Mouse (Mus musculus) heart, embryonic 10.5 days (tissue): ENCODE measurements around the gene Ptges3. TPM values are rescaled to one million over a fixed set of nuclear protein-coding genes. Genes with fewer than 3 reads are reported as not detected.

ENCODE experiments used
- DNase-seq: peaks from one replicate; pipeline ENCODE4 v3.0.0-alpha.2; 2017; ENCODE audit warnings: low spot score
- H3K27ac ChIP-seq: fragments of 300-500 bp; sonication (generic); 2 replicates; pipeline ENCODE4 v1.5.1; 2016; ENCODE audit warnings: mild to moderate bottlenecking
- H3K27me3 ChIP-seq: fragments of 300-500 bp; sonication (generic); 2 replicates; pipeline ENCODE4 v1.6.1; 2016; ENCODE audit warnings: mild to moderate bottlenecking; ENCODE audit not compliant: poor library complexity, insufficient read depth, severe bottlenecking
- H3K36me3 ChIP-seq: fragments of 300-500 bp; sonication (generic); 2 replicates; pipeline ENCODE4 v1.6.1; 2016; ENCODE audit warnings: mild to moderate bottlenecking, moderate library complexity
- H3K4me1 ChIP-seq: fragments of 300-500 bp; sonication (generic); 2 replicates; pipeline ENCODE4 v1.6.1; 2016; ENCODE audit warnings: mild to moderate bottlenecking
- H3K4me3 ChIP-seq: fragments of 300-500 bp; sonication (generic); 2 replicates; pipeline ENCODE4 v1.5.1; 2016; ENCODE audit warnings: mild to moderate bottlenecking, moderate library complexity
- H3K9me3 ChIP-seq: fragments of 300-500 bp; sonication (generic); 2 replicates; pipeline ENCODE4 v1.6.1; 2016; ENCODE audit warnings: mild to moderate bottlenecking, moderate library complexity
- WGBS: fragments of 180-500 bp; shearing (Covaris S2); methylation state at CpG from one replicate; pipeline ENCODE4 v1.1.7; 2016; 5-methylcytosine and 5-hydroxymethylcytosine counted together
- polyA plus RNA-seq: library from polyadenylated mRNA; unstranded; fragments of >200 nt; fragmentation: Nextera tagmentation; extraction: Ambion mirVana; gene quantifications from 2 replicates; pipeline ENCODE4 v1.2.1, GENCODE M21; 2016

Ptges3 gene
- 403 and 465 TPM in 2 replicates for polyA plus RNA-seq

DNA sequence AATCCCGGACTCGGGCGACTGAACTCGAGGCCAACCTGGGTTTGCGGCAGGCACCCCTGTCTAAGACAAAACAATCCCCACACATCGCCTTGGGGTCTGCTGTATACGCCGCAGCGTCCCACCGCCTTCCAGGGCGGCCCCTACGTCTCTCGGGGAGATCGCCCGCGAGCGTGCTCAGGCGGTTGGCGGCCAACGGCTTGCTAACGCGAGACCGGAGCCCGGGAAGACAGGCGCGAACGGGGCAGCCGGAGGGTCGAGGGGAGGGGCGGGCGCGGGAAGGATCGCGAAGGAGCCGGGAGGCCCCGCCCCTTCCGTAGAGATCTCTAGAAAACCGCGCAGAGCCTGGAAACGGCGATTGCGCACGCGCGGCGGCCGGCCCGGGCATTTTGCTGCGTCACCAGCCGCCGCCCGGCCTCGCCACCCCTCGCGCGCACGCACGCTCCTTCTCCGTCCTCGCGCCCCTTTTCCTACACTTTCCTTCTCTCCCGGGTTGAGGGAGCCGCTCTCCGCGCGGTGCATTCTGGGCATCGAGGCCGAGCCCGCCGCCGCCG lies at the start of gene Ptges3:
Ptges3 (plus strand) TSS at position 354 of the 551 bp plus-strand sequence.
- peak; percentile 98 for DNase-seq

DNA sequence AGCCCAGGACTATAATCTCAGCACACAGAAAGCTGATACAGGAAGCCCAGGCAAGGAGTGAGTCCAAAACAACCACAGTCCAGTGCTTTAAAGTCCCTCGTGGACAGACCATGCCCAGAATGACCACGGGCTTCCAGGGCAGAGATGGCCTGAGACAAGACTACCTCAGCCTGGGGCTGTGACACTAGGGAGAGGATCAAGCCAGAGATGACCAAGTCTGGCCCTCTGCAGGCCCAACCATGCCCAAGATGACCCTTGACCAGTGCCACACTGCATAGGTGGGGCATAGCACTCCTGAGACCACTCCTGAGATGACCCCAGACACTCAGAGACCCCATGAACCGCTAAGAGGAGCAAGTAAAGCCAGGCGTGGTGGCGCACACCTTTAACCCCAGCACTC lies 49.0 kb upstream of the Ptges3 start:
- Histone ChIP-seq H3K4me1 (no peaks in the 10 kb centered on the region), H3K27me3 (no peaks in the 10 kb centered on the region), H3K4me3 (no peak overlapping the region), H3K36me3 (no peaks in the 10 kb centered on the region), H3K27ac (no peak overlapping the region), H3K9me3 (no peaks in the 10 kb centered on the region)
- 73% methylated on average over 5 of the region's 5 CpGs for WGBS
- DNase-seq, result no peak

More for the DNA sequence above, at the start of gene Ptges3:
- Histone ChIP-seq H3K27ac (peak within 1 kb of the TSS; percentile 97), H3K4me1 (peaks cover 11% of the 10 kb centered on the region; the same call in 1 of the 2 replicates), H3K36me3 (peaks cover 14% of the 10 kb centered on the region), H3K27me3 (no peaks in the 10 kb centered on the region), H3K9me3 (no peaks in the 10 kb centered on the region), H3K4me3 (peak within 1 kb of the TSS; percentile 98)
- WGBS, result under 1% methylated on average over 71 of the region's 72 CpGs

DNA sequence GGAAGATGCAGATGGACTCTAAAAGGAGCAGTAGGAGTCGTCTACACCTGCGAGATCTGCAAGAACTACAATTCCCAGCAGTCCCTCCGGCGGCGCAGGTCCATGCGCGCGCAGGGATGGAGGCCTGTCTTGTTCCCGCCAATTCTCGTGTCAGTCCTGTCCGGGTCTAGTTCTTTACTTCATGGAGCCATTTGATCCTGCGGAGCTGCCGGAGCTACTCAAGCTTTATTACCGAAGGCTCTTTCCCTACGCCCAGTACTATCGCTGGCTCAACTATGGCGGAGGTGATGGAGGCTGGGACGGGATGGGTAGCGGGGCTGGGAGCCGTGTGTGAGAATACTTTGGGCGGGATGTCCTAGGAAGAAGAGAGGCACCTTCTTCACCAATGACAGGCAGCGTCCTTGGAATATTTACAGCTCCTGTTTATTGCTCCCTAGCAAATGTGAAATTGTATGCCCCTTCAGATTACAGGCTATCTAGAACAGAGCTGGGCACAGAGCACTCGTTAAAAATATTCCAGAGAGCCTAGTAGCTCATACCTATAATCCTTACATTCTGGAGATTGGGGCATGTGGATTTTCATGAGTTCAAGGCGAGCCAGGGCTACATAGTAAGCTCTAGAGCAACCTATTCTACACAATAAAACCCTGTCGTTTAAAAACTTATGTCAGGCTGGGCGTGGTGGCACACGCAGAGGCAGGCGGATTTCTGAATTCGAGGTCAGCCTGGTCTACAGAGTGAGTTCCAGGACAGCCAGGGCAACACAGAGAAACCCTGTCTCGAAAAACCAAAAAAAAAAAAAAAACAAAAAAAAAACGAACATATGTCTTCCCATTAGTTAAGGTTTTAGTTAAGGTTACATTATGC lies 43.5 kb upstream of the Ptges3 start, which contains the start of gene Prim1:
Prim1 (plus strand) TSS at position 101 of the 867 bp plus-strand sequence.
- Histone ChIP-seq H3K4me3 (peak within 1 kb of the TSS; percentile 79), H3K36me3 (peaks cover 19% of the 10 kb centered on the region), H3K4me1 (0 out of 2 replicates have a peak, but pooled peaks cover 3% of the 10 kb centered on the region), H3K9me3 (no peaks in the 10 kb centered on the region), H3K27ac (peak within 1 kb of the TSS; percentile 88), H3K27me3 (no peaks in the 10 kb centered on the region)
- DNase-seq, result peak; percentile 96
- 6% methylated on average over 31 of the region's 31 CpGs for WGBS

DNA sequence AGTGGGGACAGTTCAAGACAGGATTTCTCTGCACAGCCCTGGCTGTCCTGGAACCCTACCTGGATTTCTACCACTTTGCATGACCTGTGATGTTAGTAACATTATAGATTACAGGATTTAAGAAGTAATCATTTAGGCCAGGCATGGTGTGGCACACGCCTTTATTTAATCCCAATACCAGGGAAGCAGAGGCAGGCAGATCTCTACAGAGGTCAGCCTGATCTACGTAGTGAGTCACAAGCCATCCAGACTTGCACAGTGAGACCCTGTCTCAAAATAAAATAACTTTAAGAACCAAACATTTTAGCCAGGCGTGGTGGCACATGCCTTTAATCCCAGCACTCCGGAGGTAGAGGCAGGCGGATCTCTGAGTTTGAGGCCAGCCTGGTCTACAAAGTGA lies 36.6 kb upstream of the Ptges3 start:
- DNase-seq, result no peak
- WGBS, result 89% methylated on average over 5 of the region's 5 CpGs
- peaks cover 78% of the 10 kb centered on the region for H3K36me3 ChIP-seq

DNA sequence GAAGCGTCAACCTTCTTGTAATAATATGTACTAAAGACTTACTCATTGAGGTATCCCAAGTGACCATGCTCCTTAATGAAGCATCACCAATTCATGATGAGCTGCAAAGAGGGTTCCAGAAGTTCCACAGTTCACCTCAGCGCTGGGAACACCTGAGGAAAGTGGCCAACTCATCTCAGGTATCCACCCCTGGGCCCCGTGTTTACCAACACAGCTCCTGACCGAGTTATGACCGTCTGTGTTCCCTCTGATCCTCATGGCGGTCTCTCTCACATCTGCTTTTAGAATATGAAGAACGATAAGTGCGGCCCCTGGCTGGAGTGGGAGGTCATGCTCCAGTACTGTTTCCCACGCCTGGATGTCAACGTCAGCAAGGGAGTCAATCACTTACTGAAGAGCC lies 35.3 kb upstream of the Ptges3 start:
- no peak overlapping the region for H3K27ac ChIP-seq
- 94% methylated on average over 10 of the region's 10 CpGs for WGBS
- peaks cover 82% of the 10 kb centered on the region for H3K36me3 ChIP-seq
- no peak overlapping the region for H3K4me3 ChIP-seq
- H3K4me1 ChIP-seq, result no peaks in the 10 kb centered on the region
- H3K27me3 ChIP-seq, result no peaks in the 10 kb centered on the region
- no peaks in the 10 kb centered on the region for H3K9me3 ChIP-seq
- no peak for DNase-seq

More for the DNA sequence above, 36.6 kb upstream of the Ptges3 start:
- no peak overlapping the region for H3K4me3 ChIP-seq
- H3K9me3 ChIP-seq, result no peaks in the 10 kb centered on the region
- no peaks in the 10 kb centered on the region for H3K4me1 ChIP-seq
- no peaks in the 10 kb centered on the region for H3K27me3 ChIP-seq
- no peak overlapping the region for H3K27ac ChIP-seq

DNA sequence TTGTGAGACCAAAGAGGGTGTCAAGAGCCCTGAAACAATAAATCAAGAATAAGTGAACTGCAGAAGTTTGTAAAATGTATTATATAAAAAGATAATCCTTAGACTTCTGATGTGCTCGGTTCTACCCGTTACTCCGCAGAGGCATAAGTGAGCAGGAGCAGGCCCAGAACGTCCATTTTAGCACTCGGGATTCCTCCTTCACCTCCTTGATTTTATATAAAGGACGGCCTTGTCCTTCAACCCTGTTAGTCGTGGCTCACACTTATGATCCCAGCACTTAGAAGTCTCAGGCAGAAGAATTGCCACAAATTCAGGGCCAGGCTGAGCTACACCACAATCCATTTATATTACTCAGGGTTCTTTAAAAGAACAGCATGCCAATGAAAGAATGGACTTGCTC lies 28.8 kb upstream of the Ptges3 start:
- H3K27ac ChIP-seq, result no peak overlapping the region
- H3K36me3 ChIP-seq, result peaks cover 60% of the 10 kb centered on the region
- 0 out of 2 replicates have a peak, but pooled peaks cover 5% of the 10 kb centered on the region for H3K27me3 ChIP-seq
- H3K4me1 ChIP-seq, result 0 out of 2 replicates have a peak, but pooled peaks cover 2% of the 10 kb centered on the region
- no peaks in the 10 kb centered on the region for H3K9me3 ChIP-seq
- no peak overlapping the region for H3K4me3 ChIP-seq
- DNase-seq, result no peak
- 86% methylated on average over 7 of the region's 7 CpGs for WGBS

DNA sequence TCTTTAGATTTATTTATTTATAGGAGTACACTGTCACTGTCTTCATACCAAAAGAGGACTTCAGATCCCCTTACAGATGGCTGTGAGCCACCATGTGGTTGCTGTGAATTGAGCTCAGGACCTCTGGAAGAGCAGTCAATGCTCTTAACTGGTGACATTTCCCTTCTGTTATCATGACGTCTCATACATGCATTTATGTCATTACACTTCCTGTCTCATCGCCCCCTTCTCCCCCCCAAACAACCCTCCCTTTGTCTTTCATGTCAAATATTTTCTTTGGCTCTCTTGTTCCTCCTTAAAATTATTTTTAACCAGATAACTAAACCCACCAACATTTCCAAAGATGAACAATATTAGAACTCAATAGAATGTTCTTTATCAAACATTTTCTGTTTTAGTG lies 27.9 kb upstream of the Ptges3 start:
- Histone ChIP-seq H3K27ac (no peak overlapping the region), H3K4me3 (no peak overlapping the region), H3K27me3 (0 out of 2 replicates have a peak, but pooled peaks cover 5% of the 10 kb centered on the region), H3K36me3 (peaks cover 52% of the 10 kb centered on the region), H3K4me1 (0 out of 2 replicates have a peak, but pooled peaks cover 2% of the 10 kb centered on the region), H3K9me3 (no peaks in the 10 kb centered on the region)
- WGBS, result 60% methylated on average over 2 of the region's 2 CpGs
- DNase-seq, result no peak

DNA sequence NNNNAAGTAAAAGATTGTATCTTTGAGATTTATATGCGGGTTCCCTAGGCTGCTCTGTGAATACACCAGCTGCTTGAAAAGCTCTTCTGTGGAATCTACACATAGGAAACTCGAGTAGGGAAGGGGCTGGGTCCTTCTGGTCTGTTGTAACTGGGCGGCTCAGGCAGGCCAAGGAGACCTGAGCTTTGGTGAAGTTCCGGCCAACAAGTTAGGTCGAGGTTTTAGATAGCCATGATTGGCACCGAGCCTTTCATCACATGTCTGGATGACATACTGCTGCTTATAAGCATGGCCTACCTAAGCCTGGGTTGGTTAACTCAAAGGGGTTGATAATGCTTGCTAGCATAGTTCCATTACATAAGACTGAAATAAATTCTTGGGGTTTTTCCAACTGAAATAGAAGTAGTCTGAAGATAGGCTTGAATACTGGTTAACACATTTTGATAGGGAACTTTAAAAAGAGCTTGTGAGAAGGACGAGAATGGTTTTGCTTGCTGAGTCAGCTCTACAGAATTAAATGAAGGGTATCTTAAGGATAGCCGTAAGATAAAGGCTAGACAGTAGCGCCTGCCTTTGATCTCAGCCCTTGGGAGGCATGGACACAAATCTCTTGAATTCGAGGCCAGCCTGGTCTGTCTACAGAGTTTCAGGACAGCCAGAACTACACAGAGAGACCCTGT lies 21.9 kb upstream of the Ptges3 start:
- WGBS, result 2% methylated on average over 10 of the region's 10 CpGs
- peaks cover 49% of the 10 kb centered on the region for H3K4me1 ChIP-seq

DNA sequence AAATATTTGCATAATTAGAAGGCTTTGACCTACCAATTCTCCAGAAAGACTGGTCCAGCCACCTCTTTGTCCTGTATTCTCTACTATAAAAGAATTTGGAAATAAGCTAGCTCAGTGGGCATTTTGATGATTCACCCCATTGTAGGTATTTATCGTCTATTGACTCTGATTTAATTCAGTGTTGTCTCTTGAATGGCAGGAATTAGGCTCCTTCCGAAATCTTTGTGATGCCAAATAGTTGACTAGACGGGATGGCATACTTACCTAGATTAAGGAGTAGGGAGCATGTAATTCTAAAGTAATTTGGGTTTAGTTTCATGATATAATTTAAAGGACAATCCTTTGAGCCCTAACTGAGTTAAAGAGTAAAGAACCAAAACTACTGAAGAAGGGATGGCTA lies 20.8 kb upstream of the Ptges3 start:
- H3K27ac ChIP-seq, result 0 out of 2 replicates have a peak overlapping the region, but pooled peaks have one; percentile 10
- peaks cover 59% of the 10 kb centered on the region for H3K4me1 ChIP-seq
- 84% methylated on average over 3 of the region's 3 CpGs for WGBS
- 0 out of 2 replicates have a peak, but pooled peaks cover under 1% of the 10 kb centered on the region for H3K27me3 ChIP-seq
- no peaks in the 10 kb centered on the region for H3K9me3 ChIP-seq
- DNase-seq, result no peak
- peak overlapping the region; percentile 92 for H3K4me3 ChIP-seq
- H3K36me3 ChIP-seq, result peaks cover 55% of the 10 kb centered on the region

More for the DNA sequence above, 21.9 kb upstream of the Ptges3 start:
- peak; percentile 84 for DNase-seq
- Histone ChIP-seq H3K9me3 (no peaks in the 10 kb centered on the region), H3K4me3 (peak overlapping the region; percentile 92), H3K27me3 (0 out of 2 replicates have a peak, but pooled peaks cover 5% of the 10 kb centered on the region), H3K36me3 (peaks cover 44% of the 10 kb centered on the region), H3K27ac (peak overlapping the region; percentile 98)

DNA sequence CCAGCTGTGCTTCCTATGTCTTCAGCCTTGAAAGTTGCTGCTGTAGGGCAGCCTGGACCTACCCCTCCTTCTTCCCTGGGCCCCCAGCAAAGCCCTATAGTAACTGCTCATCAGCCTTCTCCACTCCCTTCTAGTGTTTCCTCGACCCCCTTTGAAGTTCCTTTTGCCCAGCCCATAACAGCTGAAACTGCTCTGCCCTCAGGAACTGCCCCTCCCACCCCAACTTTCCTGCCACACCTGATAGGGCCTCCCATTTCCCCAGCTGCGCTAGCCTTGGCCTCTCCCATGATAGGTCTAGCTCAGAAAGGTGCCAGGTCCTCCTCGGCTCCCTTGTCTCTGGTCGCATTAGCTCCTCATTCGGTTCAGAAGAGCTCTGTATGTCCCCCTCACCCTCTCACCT lies 19.6 kb upstream of the Ptges3 start:
- Histone ChIP-seq H3K27ac (no peak overlapping the region), H3K9me3 (no peaks in the 10 kb centered on the region), H3K36me3 (peaks cover 67% of the 10 kb centered on the region), H3K4me3 (peak overlapping the region; percentile 9; the same call in 1 of the 2 replicates), H3K27me3 (no peaks in the 10 kb centered on the region), H3K4me1 (peaks cover 71% of the 10 kb centered on the region)
- 46% methylated on average over 5 of the region's 5 CpGs for WGBS
- no peak for DNase-seq

DNA sequence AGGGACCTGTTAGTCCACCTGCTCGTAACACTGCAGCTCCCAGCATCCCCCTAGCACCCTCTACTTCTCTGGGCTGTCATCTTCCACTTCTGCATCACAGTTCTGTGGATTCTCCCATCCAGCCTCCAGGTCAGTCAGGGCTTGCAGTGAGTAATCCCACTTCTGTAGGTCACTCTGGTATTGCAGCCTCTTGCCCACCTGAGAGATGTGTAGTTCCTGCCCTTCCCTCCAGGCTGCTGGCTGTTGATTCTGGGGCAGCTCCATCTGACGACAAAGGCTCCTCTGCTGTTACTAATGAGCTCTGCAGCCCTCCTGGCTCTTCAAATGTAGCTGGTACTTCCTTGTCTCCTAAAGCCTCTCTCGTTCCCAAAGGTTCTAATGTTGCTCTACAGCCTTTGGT lies 18.9 kb upstream of the Ptges3 start:
- Histone ChIP-seq H3K27me3 (no peaks in the 10 kb centered on the region), H3K4me3 (no peak overlapping the region), H3K4me1 (peaks cover 76% of the 10 kb centered on the region), H3K27ac (no peak overlapping the region), H3K36me3 (peaks cover 74% of the 10 kb centered on the region), H3K9me3 (no peaks in the 10 kb centered on the region)
- no peak for DNase-seq
- WGBS, result 81% methylated on average over 3 of the region's 3 CpGs

DNA sequence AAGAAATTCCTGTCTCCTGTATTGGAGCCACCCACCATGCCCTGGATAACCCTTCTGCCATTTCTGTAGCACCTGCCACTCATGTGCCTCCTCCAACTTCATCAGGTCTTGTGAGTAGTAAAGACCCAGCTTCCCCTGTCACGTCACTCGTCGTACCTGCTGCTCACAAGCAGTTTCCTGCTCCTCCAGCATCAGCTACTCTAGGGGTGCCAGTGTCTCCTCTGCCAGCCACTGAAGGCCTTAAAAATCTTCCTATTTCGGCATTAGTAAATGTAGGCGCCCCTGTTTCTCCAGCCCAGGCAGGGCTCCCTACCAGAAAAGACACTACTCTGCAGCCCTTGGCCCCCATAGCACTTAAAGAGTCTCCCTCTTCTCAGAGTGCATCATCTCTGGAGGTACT lies 18.5 kb upstream of the Ptges3 start:
- Histone ChIP-seq H3K4me3 (no peak overlapping the region), H3K27ac (no peak overlapping the region), H3K27me3 (no peaks in the 10 kb centered on the region), H3K9me3 (no peaks in the 10 kb centered on the region), H3K4me1 (peaks cover 78% of the 10 kb centered on the region), H3K36me3 (peaks cover 79% of the 10 kb centered on the region)
- WGBS, result 82% methylated on average over 5 of the region's 5 CpGs
- DNase-seq, result no peak
